Mouse (Mus musculus): Measurements from ENCODE around the gene Pgc.

The Pgc gene

GRCm38 (mm10) chr17:47783445-47784223 lies 57.0 kb downstream of the Pgc start:
- no peak for DNase-seq (ENCODE audit: low spot score)
